Mouse (Mus musculus) stomach, postnatal 0 days (tissue): Measurements from ENCODE around the gene Ldlr. TPM values are rescaled to one million over a fixed set of nuclear protein-coding genes. Genes with fewer than 3 reads are reported as not detected.
"Not testable (repeated sequence)": the region's sequence is repeated elsewhere in the genome, so short reads cannot be mapped to it uniquely, and the experiment has no call there.

Experiments used
- ATAC-seq: fragments of 200-750 bp; cut with Nextera tagmentation; 2 replicates; pipeline ENCODE4 v1.8.0; 2017; ENCODE audit not compliant: low FRiP score, low TSS enrichment
- DNase-seq: peaks from one replicate; pipeline ENCODE4 v3.0.0-alpha.2; 2016; ENCODE audit warnings: low spot score
- H3K27ac ChIP-seq: fragments of 300-500 bp; sonication (generic); replicated peaks from 2 replicates; pipeline ENCODE4 v1.5.1; 2014; ENCODE audit warnings: mild to moderate bottlenecking, control low read depth
- H3K27me3 ChIP-seq: fragments of 300-500 bp; sonication (generic); 2 replicates; pipeline ENCODE4 v1.6.1; 2014; ENCODE audit warnings: low read length; ENCODE audit not compliant: control insufficient read depth, insufficient read depth
- H3K36me3 ChIP-seq: fragments of 300-500 bp; sonication (generic); 2 replicates; pipeline ENCODE4 v1.6.1; 2014; ENCODE audit warnings: low read length, mixed read lengths; ENCODE audit not compliant: control insufficient read depth, insufficient read depth
- H3K4me1 ChIP-seq: fragments of 300-500 bp; sonication (generic); replicated peaks from 2 replicates; pipeline ENCODE4 v1.6.1; 2014; ENCODE audit warnings: antibody characterized with exemption; ENCODE audit not compliant: control insufficient read depth, insufficient read depth
- H3K4me2 ChIP-seq: fragments of 300-500 bp; sonication (generic); replicated peaks from 2 replicates; pipeline ENCODE4 v1.6.1; 2014; ENCODE audit warnings: low read depth, mild to moderate bottlenecking, control low read depth, moderate library complexity
- H3K4me3 ChIP-seq: fragments of 300-500 bp; sonication (generic); 2 replicates; pipeline ENCODE4 v1.5.1; 2014; ENCODE audit warnings: low read depth, low read length, control low read depth
- H3K9ac ChIP-seq: fragments of 300-500 bp; sonication (generic); 2 replicates; pipeline ENCODE4 v1.6.1; 2014; ENCODE audit warnings: mild to moderate bottlenecking, low read length, control low read depth, mixed read lengths
- H3K9me3 ChIP-seq: fragments of 300-500 bp; sonication (generic); 2 replicates; pipeline ENCODE4 v1.6.1; 2016; ENCODE audit warnings: low read length; ENCODE audit not compliant: control insufficient read depth
- CTCF ChIP-seq: IDR thresholded peaks from 2 replicates; pipeline ENCODE4 v1.5.1; 2016; ENCODE audit warnings: antibody characterized with exemption, low read depth, mild to moderate bottlenecking, moderate library complexity
- EP300 ChIP-seq: optimal IDR thresholded peaks from 2 replicates; pipeline ENCODE3; 2016; ENCODE audit warnings: antibody characterized with exemption
- WGBS: fragments of 180-500 bp; shearing (Covaris S2); extraction: QIAGEN DNeasy Blood & Tissue Kit; methylation state at CpG from one replicate; pipeline ENCODE4 v1.1.7; 2014; 5-methylcytosine and 5-hydroxymethylcytosine counted together
- polyA plus RNA-seq: library from polyadenylated mRNA; unstranded; fragments of >200 nt; fragmentation: Nextera tagmentation; extraction: Ambion mirVana; gene quantifications from 2 replicates; pipeline ENCODE4 v1.2.1, GENCODE M21; 2015

The Ldlr gene
- polyA plus RNA-seq, 1 experiment from 2014 or later: 30.4 TPM

GRCm38 (mm10) chr9:21769558-21770183 is 46.4 kb downstream of the Ldlr start:
- TF ChIP-seq CTCF (no peak), EP300 (no peak)
- H3K27ac ChIP-seq: peak overlapping the region; percentile 61

DNA sequence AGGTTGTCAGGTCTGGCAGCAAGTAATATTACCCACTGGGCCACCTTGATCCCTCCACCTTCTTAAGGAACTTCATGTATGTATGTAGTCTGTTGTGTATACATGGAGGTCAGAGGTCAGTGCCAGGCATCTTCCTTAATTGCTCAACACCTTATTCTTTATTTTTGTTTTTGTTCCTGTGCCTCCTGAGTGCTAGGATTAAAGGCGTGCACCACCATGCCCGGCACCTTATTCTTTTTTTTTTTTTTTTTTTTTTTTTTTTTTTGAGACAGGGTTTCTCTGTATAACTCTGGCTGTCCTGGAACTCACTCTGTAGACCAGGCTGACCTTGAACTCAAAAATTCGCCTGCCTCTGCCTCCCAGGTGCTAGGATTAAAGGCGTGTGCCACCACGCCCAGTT is 50.1 kb downstream of the Ldlr start:
- peaks cover 24% of the 10 kb centered on the region for H3K36me3 ChIP-seq
- H3K4me2 ChIP-seq, H3K27me3 ChIP-seq, H3K9ac ChIP-seq, H3K9me3 ChIP-seq, ATAC-seq, H3K4me3 ChIP-seq, H3K27ac ChIP-seq, H3K4me1 ChIP-seq, DNase-seq: not testable (repeated sequence)
- WGBS: 68% methylated on average over 5 of the region's 5 CpGs

More at GRCm38 (mm10) chr9:21769558-21770183, 46.4 kb downstream of the Ldlr start:
- H3K9ac ChIP-seq: 0 out of 2 replicates have a peak overlapping the region, but pooled peaks have one; percentile 23
- no peaks in the 10 kb centered on the region for H3K27me3 ChIP-seq
- no peaks in the 10 kb centered on the region for H3K9me3 ChIP-seq
- no peak overlapping the region for H3K4me2 ChIP-seq
- peaks cover 18% of the 10 kb centered on the region for H3K36me3 ChIP-seq
- no peak overlapping the region for H3K4me3 ChIP-seq
- DNase-seq (no peak), ATAC-seq (no peak)
- WGBS: 67% methylated on average over 26 of the region's 26 CpGs
- no peaks in the 10 kb centered on the region for H3K4me1 ChIP-seq

- no peak for ATAC-seq
- TF ChIP-seq EP300 (no peak), CTCF (no peak)
- DNase-seq: no peak
- Histone ChIP-seq H3K27ac (no peak overlapping the region), H3K36me3 (peaks cover 26% of the 10 kb centered on the region), H3K4me1 (no peaks in the 10 kb centered on the region), H3K4me3 (no peak overlapping the region), H3K9ac (no peak overlapping the region), H3K9me3 (no peaks in the 10 kb centered on the region), H3K27me3 (no peaks in the 10 kb centered on the region), H3K4me2 (no peak overlapping the region)
- 95% methylated on average over 16 of the region's 16 CpGs for WGBS
These were observed 51.1 kb downstream of the Ldlr start for GRCm38 (mm10) chr9:21774353-21774752.

GRCm38 (mm10) chr9:21777726-21778125 is 54.4 kb downstream of the Ldlr start:
- Histone ChIP-seq H3K27me3 (no peaks in the 10 kb centered on the region), H3K9ac (no peak overlapping the region), H3K4me2 (no peak overlapping the region), H3K4me1 (no peaks in the 10 kb centered on the region), H3K9me3 (no peaks in the 10 kb centered on the region), H3K36me3 (peaks cover 36% of the 10 kb centered on the region), H3K27ac (no peak overlapping the region), H3K4me3 (no peak overlapping the region)
- ATAC-seq: no peak
- WGBS: 81% methylated on average over 3 of the region's 3 CpGs
- TF ChIP-seq CTCF (no peak), EP300 (no peak)
- DNase-seq: no peak

DNA sequence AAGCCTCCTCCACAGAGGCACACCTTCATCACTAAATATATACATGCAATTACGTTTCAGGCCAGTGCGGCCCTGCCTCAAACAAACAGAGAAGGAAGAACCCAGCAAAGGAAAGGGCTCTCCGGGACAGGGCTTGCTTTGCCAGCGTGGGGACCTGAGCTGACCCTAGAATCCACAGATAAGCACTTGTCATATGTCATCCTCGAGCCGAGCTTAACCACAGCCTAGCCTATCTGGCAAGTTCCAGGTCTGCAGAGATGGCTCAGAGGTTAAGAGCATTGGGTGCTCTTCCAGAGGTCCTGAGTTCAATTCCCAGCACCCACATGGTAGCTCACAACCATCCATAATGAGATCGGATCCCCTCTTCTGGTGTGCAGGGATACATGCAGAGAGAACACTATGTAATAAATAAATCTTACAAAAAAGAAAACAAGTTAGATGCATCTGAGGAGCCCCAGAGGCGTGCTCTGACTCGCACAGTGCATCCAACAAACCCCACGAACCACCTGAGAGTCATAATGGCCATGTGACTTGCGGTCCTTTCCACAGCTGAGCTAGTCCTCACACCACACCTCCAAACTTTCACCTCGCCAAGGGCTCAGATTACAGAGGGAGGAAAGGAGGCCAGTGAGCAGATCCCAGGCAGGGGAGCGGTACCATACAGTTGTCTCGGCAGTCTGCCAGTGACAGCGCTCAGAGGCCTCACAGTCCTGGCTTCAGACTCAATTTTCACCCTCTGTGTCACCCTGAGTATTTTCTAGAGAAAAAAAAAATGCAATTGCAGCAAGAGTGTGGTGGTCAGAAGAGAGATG is 58.6 kb downstream of the Ldlr start:
- H3K9ac ChIP-seq: no peak overlapping the region
- H3K27ac ChIP-seq: no peak overlapping the region
- H3K9me3 ChIP-seq: no peaks in the 10 kb centered on the region
- H3K4me2 ChIP-seq: no peak overlapping the region
- no peaks in the 10 kb centered on the region for H3K27me3 ChIP-seq
- 0 out of 2 replicates have a peak, but pooled peaks have one; percentile 5 for ATAC-seq
- H3K4me3 ChIP-seq: no peak overlapping the region
- TF ChIP-seq CTCF (no peak), EP300 (no peak)
- H3K36me3 ChIP-seq: peaks cover 31% of the 10 kb centered on the region
- DNase-seq: no peak
- 68% methylated on average over 15 of the region's 15 CpGs for WGBS
- no peaks in the 10 kb centered on the region for H3K4me1 ChIP-seq
